Mouse (Mus musculus) heart, adult 10 weeks (tissue): Measurements from ENCODE around the gene Scgb2b26. TPM values are rescaled to one million over a fixed set of nuclear protein-coding genes. Genes with fewer than 3 reads are reported as not detected.

Experiments
- polyA plus RNA-seq: library from polyadenylated mRNA; stranded (reverse); fragments of 350-450 nt; fragmentation: Illumina TruSeq; extraction: RNeasy Lipid Tissue Mini Kit (QIAGEN cat#74804); gene quantifications from one replicate; pipeline ENCODE4 v1.2.3, GENCODE M21; 2014; ENCODE audit warnings: low read depth, low replicate concordance

Scgb2b26 gene
- polyA plus RNA-seq: not detected

DNA sequence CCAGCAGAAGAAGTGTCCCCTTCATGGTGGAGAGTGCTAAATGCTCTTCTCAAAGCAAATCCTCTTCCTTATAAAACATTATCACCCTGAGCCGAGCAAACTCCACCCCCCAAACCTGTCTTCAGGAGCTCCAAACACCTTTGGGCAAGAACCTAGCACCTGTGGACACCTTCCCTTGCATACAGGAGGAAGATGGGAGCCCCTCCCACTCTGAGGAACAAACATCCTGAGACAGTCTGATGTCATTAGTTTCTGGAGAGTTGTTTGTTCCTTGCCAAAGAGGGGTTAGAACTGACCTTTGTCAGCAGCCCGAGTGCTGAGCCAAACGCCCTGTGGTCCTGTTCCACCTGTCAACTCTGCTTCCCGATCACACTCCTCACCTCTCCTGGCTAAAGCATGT lies at the start of gene Scgb2b26:
Gene Scgb2b26 (minus strand): TSS at position 101 of the 400 bp plus-strand sequence.

Other genes starting within 250 kb of the Scgb2b26 start
- not detected for gene Scgb2b24, start 205.7 kb downstream of the Scgb2b26 start, polyA plus RNA-seq
- not detected for gene Scgb1b24, start 201.2 kb downstream of the Scgb2b26 start, polyA plus RNA-seq
- gene Scgb2b27, start 68.9 kb upstream of the Scgb2b26 start, polyA plus RNA-seq: not detected
- gene Scgb1b27, start 76.4 kb upstream of the Scgb2b26 start, polyA plus RNA-seq: not detected
- not detected for gene Scgb1b30, start 150.4 kb upstream of the Scgb2b26 start, polyA plus RNA-seq
- gene Wtip, start 188.2 kb upstream of the Scgb2b26 start, polyA plus RNA-seq: 13.0 TPM
- gene Uba2, start 224.6 kb upstream of the Scgb2b26 start, polyA plus RNA-seq: 42.7 TPM